Mouse (Mus musculus) lung, postnatal 0 days (tissue): ENCODE measurements around the gene Elmo2.

Experiments used
- CTCF ChIP-seq: IDR thresholded peaks from 2 replicates; pipeline ENCODE4 v1.5.1; 2016; ENCODE audit warnings: antibody characterized with exemption, mild to moderate bottlenecking
- EP300 ChIP-seq: IDR thresholded peaks from 2 replicates; pipeline ENCODE4 v1.6.1; 2016; ENCODE audit warnings: antibody characterized with exemption, mild to moderate bottlenecking, control low read depth

DNA sequence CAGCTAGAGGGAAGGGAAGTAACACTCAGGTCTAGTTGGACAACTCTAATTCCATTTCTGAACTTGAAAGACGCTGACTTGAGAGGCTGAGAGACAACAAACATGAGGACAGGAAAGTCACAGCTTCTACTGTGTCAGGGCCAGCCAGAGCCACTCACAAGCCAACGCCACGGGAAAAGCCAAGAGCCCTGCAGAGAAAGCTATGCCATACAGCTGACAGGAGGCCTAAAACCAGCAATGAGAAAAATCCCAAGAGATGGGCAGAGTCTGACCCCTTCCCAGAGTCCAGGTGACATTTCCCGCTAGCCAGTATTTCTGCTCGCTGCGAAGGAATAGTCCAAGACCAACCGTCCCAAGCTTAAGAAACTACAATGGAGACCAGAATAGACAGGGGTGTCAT, 7.3 kb downstream of the Elmo2 start:
- TF ChIP-seq CTCF (no peak), EP300 (no peak)
